Mouse (Mus musculus): ENCODE measurements around the gene Pdcd6ip. TPM values are rescaled to one million over a fixed set of nuclear protein-coding genes. Genes with fewer than 3 reads are reported as not detected.

The Pdcd6ip gene
- 65.1 TPM for polyA plus RNA-seq (2014; fragmentation: Illumina TruSeq; extraction: RNeasy Lipid Tissue Mini Kit (QIAGEN cat#74804); ENCODE audit: low read depth, low replicate concordance)

GRCm38 (mm10) chr9:113707481-113708360 is at the start of gene Pdcd6ip:
Gene Pdcd6ip, minus strand, starts transcription at chr9:113708259.

GRCm38 (mm10) chr9:113741108-113741636 is 33.1 kb upstream of the Pdcd6ip start, which contains the start of gene Clasp2:
Gene Clasp2, plus strand, starts transcription at chr9:113741473.

Other genes with a start within 250 kb of the Pdcd6ip start
- gene Clasp2, start 33.2 kb upstream of the Pdcd6ip start, polyA plus RNA-seq (2014; fragmentation: Illumina TruSeq; extraction: RNeasy Lipid Tissue Mini Kit (QIAGEN cat#74804); ENCODE audit: low read depth, low replicate concordance): 20.6 TPM
- 102 TPM for gene Ubp1, start 222.7 kb upstream of the Pdcd6ip start, polyA plus RNA-seq (2014; fragmentation: Illumina TruSeq; extraction: RNeasy Lipid Tissue Mini Kit (QIAGEN cat#74804); ENCODE audit: low read depth, low replicate concordance)